In the genomic region with DNA sequence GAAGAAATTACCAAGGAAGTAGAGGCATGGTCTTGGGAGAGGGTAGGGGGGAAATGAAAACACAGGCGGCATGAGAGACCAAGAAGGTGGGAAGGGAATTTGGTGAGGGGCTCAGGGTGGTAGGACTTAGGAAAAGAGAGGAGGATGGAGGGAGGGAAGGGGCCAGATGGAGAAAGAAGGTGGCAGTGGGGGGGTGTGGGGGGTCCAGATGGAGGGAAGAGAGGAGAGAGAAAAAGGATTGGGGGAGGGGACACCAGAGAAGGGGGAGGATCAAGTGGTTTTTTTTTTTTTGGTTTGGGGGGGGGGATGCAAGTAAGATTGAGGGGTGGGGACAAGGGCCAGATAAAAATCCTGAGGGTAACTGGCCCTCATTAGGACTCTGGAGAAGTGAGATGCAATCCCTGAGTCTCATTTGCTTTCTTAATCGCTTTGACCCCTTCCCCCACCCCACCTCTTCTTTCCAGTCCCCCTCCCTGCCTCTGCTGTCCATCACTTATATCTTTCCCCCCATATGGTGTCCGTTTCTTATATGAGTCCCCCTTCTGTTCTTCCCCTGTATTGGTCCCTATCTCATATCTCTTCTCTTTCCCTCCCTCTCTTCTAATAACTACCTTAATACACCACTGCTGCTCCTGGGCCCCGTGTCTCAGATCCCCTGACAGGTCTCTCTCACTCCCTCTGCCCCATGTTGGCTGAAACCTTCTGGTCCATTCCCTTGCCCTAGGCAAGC, we compare ENCODE assay signal across 9 mouse cellular contexts. TPM values are rescaled to one million over a fixed set of nuclear protein-coding genes. Genes with fewer than 3 reads are reported as not detected.
DNase-seq lines count a peak whose midpoint lies in the region; ATAC-seq lines count a peak whose summit lies in the region.
"Had no signal": no experiment of that assay in that cellular context is flagged by ENCODE, and none has a peak within 500 bp of the region (broad histone marks: within the 10 kb centered on the region; RNA-seq: fewer than 3 reads in every experiment).

No protein-coding gene starts in this region.

- no peak for ATAC-seq in forebrain, embryonic 11.5 days (replicated peaks; ENCODE audit: low FRiP score)
- ATAC-seq in liver, embryonic 13.5 days (ENCODE audit: low read depth): no peak

- DNase-seq in embryo, embryonic 10.5 days (ENCODE audit: low spot score): peak; percentile 51
- DNase-seq in embryo, embryonic 10 days (ENCODE audit: low spot score): no peak
- peak; percentile 41 for DNase-seq in 416B (ENCODE audit: low read depth)
- no peak for DNase-seq in forebrain, embryonic 11.5 days (ENCODE audit: low spot score)
- DNase-seq in liver, embryonic 13.5 days: no peak
- no peak for DNase-seq in spleen, postnatal 10 days (ENCODE audit: low spot score in 2 of 2)
- DNase-seq in thymus, postnatal 36 days: no peak
- DNase-seq in spleen, postnatal 4 days (ENCODE audit: low spot score in 2 of 2): no peak
- DNase-seq: gastrocnemius, postnatal 25 days had no signal

- H3K9ac ChIP-seq in forebrain, embryonic 11.5 days (ENCODE audit: low read length): peak overlapping the region; percentile 68
- H3K9ac ChIP-seq in liver, embryonic 13.5 days: peak overlapping the region; percentile 59

- no peaks in the 10 kb centered on the region; the same call in 1 of the 2 replicates for H3K36me3 ChIP-seq in forebrain, embryonic 11.5 days (ENCODE audit: control insufficient read depth, insufficient read depth, low read length)
- H3K36me3 ChIP-seq in liver, embryonic 13.5 days: peaks cover 11% of the 10 kb centered on the region

- peak overlapping the region; percentile 85 for H3K27ac ChIP-seq in forebrain, embryonic 11.5 days (ENCODE audit: low read depth, low read length)
- H3K27ac ChIP-seq in liver, embryonic 13.5 days: no peak overlapping the region

- WGBS in forebrain, embryonic 11.5 days: 8% methylated on average over 4 of the region's 4 CpGs
- 15% methylated on average over 4 of the region's 4 CpGs for WGBS in liver, embryonic 13.5 days (ENCODE audit: insufficient replicate concordance)

- peak overlapping the region; percentile 47 for H3K4me3 ChIP-seq in forebrain, embryonic 11.5 days (ENCODE audit: low read depth, low read length)
- H3K4me3 ChIP-seq in liver, embryonic 13.5 days (replicated peaks): peak overlapping the region; percentile 46

- H3K27me3 ChIP-seq in forebrain, embryonic 11.5 days (ENCODE audit: control insufficient read depth, insufficient read depth, low read length): no peaks in the 10 kb centered on the region
- H3K27me3 ChIP-seq in liver, embryonic 13.5 days: peaks cover 5% of the 10 kb centered on the region; the same call in 1 of the 2 replicates

- H3K9me3 ChIP-seq in forebrain, embryonic 11.5 days (ENCODE audit: control insufficient read depth, low read length): no peaks in the 10 kb centered on the region
- no peaks in the 10 kb centered on the region for H3K9me3 ChIP-seq in liver, embryonic 13.5 days (replicated peaks)

- H3K4me1 ChIP-seq in forebrain, embryonic 11.5 days (replicated peaks; ENCODE audit: control insufficient read depth, insufficient read depth, low read length): peaks cover 30% of the 10 kb centered on the region
- peaks cover 60% of the 10 kb centered on the region for H3K4me1 ChIP-seq in liver, embryonic 13.5 days (replicated peaks)

- H3K4me2 ChIP-seq in forebrain, embryonic 11.5 days (ENCODE audit: low read depth, low read length, severe bottlenecking): peak overlapping the region; percentile 72
- peak overlapping the region; percentile 97 for H3K4me2 ChIP-seq in liver, embryonic 13.5 days

RNA-seq across cellular contexts. Expression of gene Syngap1, which starts 1.0 kb away (rescaled TPM):
- 3.2 and 4.2 TPM in 2 replicates for polyA plus RNA-seq in forebrain, embryonic 11.5 days (2014; fragmentation: Nextera tagmentation; extraction: Ambion mirVana)
- 0.25 and 0.44 TPM in 2 replicates for polyA plus RNA-seq in liver, embryonic 13.5 days (2015; fragmentation: Nextera tagmentation; extraction: Ambion mirVana)

RNA-seq across cellular contexts. Expression of gene Cuta, which starts 2.6 kb away (rescaled TPM):
- polyA plus RNA-seq in forebrain, embryonic 11.5 days (2014; fragmentation: Nextera tagmentation; extraction: Ambion mirVana): 141 and 154 TPM in 2 replicates
- polyA plus RNA-seq in liver, embryonic 13.5 days (2015; fragmentation: Nextera tagmentation; extraction: Ambion mirVana): 111 and 118 TPM in 2 replicates

RNA-seq across cellular contexts. Expression of gene Phf1, which starts 9.2 kb away (rescaled TPM):
- polyA plus RNA-seq in forebrain, embryonic 11.5 days (2014; fragmentation: Nextera tagmentation; extraction: Ambion mirVana): 4.5 and 4.9 TPM in 2 replicates
- 1.4 and 1.6 TPM in 2 replicates for polyA plus RNA-seq in liver, embryonic 13.5 days (2015; fragmentation: Nextera tagmentation; extraction: Ambion mirVana)

RNA-seq across cellular contexts. Expression of gene Kifc5b, which starts 25.1 kb away (rescaled TPM):
- polyA plus RNA-seq in forebrain, embryonic 11.5 days (2014; fragmentation: Nextera tagmentation; extraction: Ambion mirVana): 11.1 and 11.3 TPM in 2 replicates
- polyA plus RNA-seq in liver, embryonic 13.5 days (2015; fragmentation: Nextera tagmentation; extraction: Ambion mirVana): 4.7 and 5.2 TPM in 2 replicates

RNA-seq across cellular contexts. Expression of gene Zbtb9, which starts 31.0 kb away (rescaled TPM):
- polyA plus RNA-seq in forebrain, embryonic 11.5 days (2014; fragmentation: Nextera tagmentation; extraction: Ambion mirVana): 13.7 and 13.9 TPM in 2 replicates
- polyA plus RNA-seq in liver, embryonic 13.5 days (2015; fragmentation: Nextera tagmentation; extraction: Ambion mirVana): 6.3 and 7.0 TPM in 2 replicates

Comparison
In these comparisons a context has a peak if more than half of its experiments do, and no peak if none do; other contexts are left out.
1. DNase-seq: peak in embryo, embryonic 10.5 days (single experiment) and 416B (single experiment); none in embryo, embryonic 10 days (single experiment), forebrain, embryonic 11.5 days (single experiment), liver, embryonic 13.5 days (single experiment), spleen, postnatal 10 days (0 of 2), thymus, postnatal 36 days (0 of 2) and spleen, postnatal 4 days (0 of 2).